Mouse (Mus musculus): Measurements from ENCODE around the gene Slc12a6.

- TF ChIP-seq POLR2A (IDR thresholded peaks at IDR 0.05; ENCODE audit: control insufficient read depth, extremely low read depth, insufficient read depth, low read length, poor library complexity) (no peak), CTCF (IDR thresholded peaks at IDR 0.05; ENCODE audit: borderline replicate concordance, control insufficient read depth, extremely low read depth, insufficient read depth, low read length, poor library complexity) (no peak)
Observed at GRCm38 (mm10) chr2:112396649-112397048, 131.0 kb downstream of the Slc12a6 start.
